Mouse (Mus musculus) embryonic fibroblast, embryonic 13.5 days (primary cell): ENCODE measurements around the gene Lcn9. TPM values are rescaled to one million over a fixed set of nuclear protein-coding genes. Genes with fewer than 3 reads are reported as not detected.

Experiments used
- H3K27ac ChIP-seq: 2 replicates; pipeline ENCODE4 v1.5.1; 2012; ENCODE audit warnings: low read length, control low read depth, inconsistent platforms; ENCODE audit not compliant: insufficient read depth
- H3K4me1 ChIP-seq: 2 replicates; pipeline ENCODE4 v1.6.1; 2011; ENCODE audit warnings: low read length; ENCODE audit not compliant: control insufficient read depth, insufficient read depth
- H3K4me3 ChIP-seq: 2 replicates; pipeline ENCODE4 v1.5.1; 2011; ENCODE audit warnings: mild to moderate bottlenecking, control low read depth, low read length; ENCODE audit not compliant: insufficient read depth
- CTCF ChIP-seq: IDR thresholded peaks from 2 replicates; pipeline ENCODE4 v1.5.1; 2011; ENCODE audit warnings: mild to moderate bottlenecking, control low read depth, low read length, moderate library complexity, borderline replicate concordance; ENCODE audit not compliant: insufficient read depth
- POLR2A ChIP-seq: IDR thresholded peaks from 2 replicates; pipeline ENCODE4 v1.6.1; 2011; ENCODE audit warnings: low read depth, mild to moderate bottlenecking, control low read depth, low read length, moderate library complexity
- polyA plus RNA-seq: library from polyadenylated mRNA; stranded (reverse); fragments of >200 nt; gene quantifications from 2 replicates; pipeline ENCODE4 v1.2.4, GENCODE M21; 2011; ENCODE audit warnings: low read depth; ENCODE audit not compliant: missing spikeins, insufficient read length

Lcn9 gene
- polyA plus RNA-seq, 1 experiment: not detected

DNA sequence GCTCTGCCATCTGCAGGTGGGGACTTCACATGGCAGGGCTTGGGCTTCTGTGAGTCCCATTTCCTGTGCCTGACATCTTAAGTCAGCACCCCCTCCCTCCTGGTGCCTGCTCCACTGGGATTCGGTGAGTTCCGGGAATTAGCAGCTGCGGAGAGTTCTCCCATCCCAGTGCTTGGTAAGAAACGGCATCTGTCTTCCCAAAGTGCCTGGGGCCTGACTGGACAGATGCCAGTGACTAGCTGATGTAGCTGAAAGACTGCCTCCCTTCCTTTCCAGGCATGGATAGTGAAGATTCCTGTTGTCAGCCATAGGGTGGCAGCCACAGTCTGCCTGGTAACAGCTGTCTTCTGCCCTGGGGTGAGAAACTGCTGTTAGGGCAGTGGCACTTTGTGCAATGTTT, 42.5 kb downstream of the Lcn9 start:
- Histone ChIP-seq H3K4me1 (no peaks in the 10 kb centered on the region), H3K27ac (no peak overlapping the region), H3K4me3 (no peak overlapping the region)
- no peak for TF ChIP-seq POLR2A
- TF ChIP-seq CTCF: no peak

DNA sequence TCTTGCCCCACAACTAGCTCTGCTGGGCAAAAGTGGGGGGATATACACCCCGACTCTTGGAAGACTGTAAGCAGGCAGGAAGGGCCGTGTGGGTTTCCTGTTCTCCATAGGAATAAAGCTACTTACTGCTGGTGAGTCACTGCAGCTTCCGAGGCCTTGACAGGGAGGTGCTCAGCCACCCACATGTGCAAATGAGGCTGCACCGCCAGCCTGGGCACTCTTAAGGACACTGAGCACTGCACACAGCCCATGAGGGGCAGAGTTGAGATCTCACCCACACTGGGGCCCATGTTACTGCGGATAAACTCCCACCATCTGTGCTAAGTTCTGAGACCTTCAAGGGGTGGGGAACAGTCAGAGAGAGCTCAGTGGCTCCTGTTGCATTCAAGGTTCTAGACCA, 43.7 kb downstream of the Lcn9 start:
- Histone ChIP-seq H3K27ac (no peak overlapping the region), H3K4me3 (no peak overlapping the region), H3K4me1 (no peaks in the 10 kb centered on the region)
- TF ChIP-seq POLR2A: no peak
- no peak for TF ChIP-seq CTCF

Other genes with a start within 250 kb of the Lcn9 start
- gene Mamdc4, start 248.3 kb upstream of the Lcn9 start, polyA plus RNA-seq: 0.45 and 1.0 TPM in 2 replicates
- 33.0 and 46.4 TPM in 2 replicates for gene Phpt1, start 247.9 kb upstream of the Lcn9 start, polyA plus RNA-seq
- 0.17 and 0.25 TPM in 2 replicates for gene Ajm1, start 241.4 kb upstream of the Lcn9 start, polyA plus RNA-seq
- gene Rabl6, start 214.6 kb upstream of the Lcn9 start, polyA plus RNA-seq: 51.0 and 63.2 TPM in 2 replicates
- not detected in 2 replicates for gene Ccdc183, start 205.5 kb upstream of the Lcn9 start, polyA plus RNA-seq
- gene Tmem141, start 201.1 kb upstream of the Lcn9 start, polyA plus RNA-seq: 17.3 and 18.3 TPM in 2 replicates
- gene Fcna, start 195.1 kb upstream of the Lcn9 start, polyA plus RNA-seq: not detected in 2 replicates
- not detected in 2 replicates for gene Lcn8, start 170.0 kb upstream of the Lcn9 start, polyA plus RNA-seq
- not detected in 2 replicates for gene Lcn5, start 165.2 kb upstream of the Lcn9 start, polyA plus RNA-seq
- not detected in 2 replicates for gene Lcn6, start 146.4 kb upstream of the Lcn9 start, polyA plus RNA-seq
- gene Lcn10, start 140.4 kb upstream of the Lcn9 start, polyA plus RNA-seq: not detected in 2 replicates
- gene Obp2a, start 123.1 kb upstream of the Lcn9 start, polyA plus RNA-seq: not detected in 2 replicates
- 14.4 and 21.2 TPM in 2 replicates for gene Bmyc, start 116.4 kb upstream of the Lcn9 start, polyA plus RNA-seq
- gene Obp2b, start 86.1 kb upstream of the Lcn9 start, polyA plus RNA-seq: not detected in 2 replicates
- gene Lcn3, start 57.6 kb upstream of the Lcn9 start, polyA plus RNA-seq: not detected in 2 replicates
- not detected in 2 replicates for gene Lcn11, start 46.1 kb upstream of the Lcn9 start, polyA plus RNA-seq
- gene Gm13539, start 40.9 kb upstream of the Lcn9 start, polyA plus RNA-seq: not detected in 2 replicates
- gene Glt6d1, start 7.3 kb upstream of the Lcn9 start, polyA plus RNA-seq: not detected in 2 replicates
- not detected in 2 replicates for gene Sohlh1, start 24.1 kb downstream of the Lcn9 start, polyA plus RNA-seq
- not detected in 2 replicates for gene Kcnt1, start 40.6 kb downstream of the Lcn9 start, polyA plus RNA-seq
- gene Camsap1, start 160.1 kb downstream of the Lcn9 start, polyA plus RNA-seq: 52.1 and 59.0 TPM in 2 replicates
- gene Ubac1, start 198.6 kb downstream of the Lcn9 start, polyA plus RNA-seq: 66.1 and 78.7 TPM in 2 replicates